Mouse (Mus musculus) cerebellum, adult 9-10 months (tissue): ENCODE data around the gene Gm29427.
A peak's percentile ranks its signal among the peaks of the same experiment; 100 is the strongest.
"Not testable (repeated sequence)": the region's sequence is repeated elsewhere in the genome, so short reads cannot be mapped to it uniquely, and the experiment has no call there.

Experiments used
- DNase-seq: peaks from one replicate; pipeline ENCODE4 v3.0.0; 2022

Gm29427 gene

GRCm38 (mm10) chr1:130731741-130732337 lies 16.2 kb upstream of the Gm29427 start, which contains the start of gene AA986860:
Gene AA986860 (plus strand): TSS chr1:130731976.
- DNase-seq: no peak

GRCm38 (mm10) chr1:130729153-130729552 lies 13.6 kb upstream of the Gm29427 start, which contains the start of gene Pfkfb2:
Gene Pfkfb2 (minus strand): TSS chr1:130729253.
- DNase-seq: no peak

GRCm38 (mm10) chr1:130728708-130729107 lies 13.1 kb upstream of the Gm29427 start:
- no peak for DNase-seq

- no peak for DNase-seq
Measured at GRCm38 (mm10) chr1:130728070-130728469, 12.5 kb upstream of the Gm29427 start.

GRCm38 (mm10) chr1:130726396-130726795 lies 10.8 kb upstream of the Gm29427 start:
- DNase-seq: no peak

- DNase-seq: no peak
Measured at GRCm38 (mm10) chr1:130724206-130724605, 8.6 kb upstream of the Gm29427 start.

GRCm38 (mm10) chr1:130717291-130717871 lies 1.8 kb upstream of the Gm29427 start, which contains the start of gene Yod1:
Gene Yod1 (plus strand): TSS chr1:130717327.
- peak; percentile 88 for DNase-seq

GRCm38 (mm10) chr1:130716513-130717290 lies 1.1 kb upstream of the Gm29427 start:
- DNase-seq: peak; percentile 82

GRCm38 (mm10) chr1:130716218-130716512 lies 566 bp upstream of the Gm29427 start:
- no peak for DNase-seq

GRCm38 (mm10) chr1:130714046-130714445 lies 1.6 kb downstream of the Gm29427 start:
- DNase-seq: peak; percentile 24

GRCm38 (mm10) chr1:130710283-130711080 lies 5.1 kb downstream of the Gm29427 start:
- no peak for DNase-seq

GRCm38 (mm10) chr1:130703613-130704012 lies 12.0 kb downstream of the Gm29427 start:
- DNase-seq: no peak

GRCm38 (mm10) chr1:130701976-130702375 lies 13.6 kb downstream of the Gm29427 start:
- DNase-seq: no peak

GRCm38 (mm10) chr1:130699937-130700633 lies 15.5 kb downstream of the Gm29427 start:
- peak; percentile 57 for DNase-seq

GRCm38 (mm10) chr1:130698601-130699000 lies 17.0 kb downstream of the Gm29427 start:
- DNase-seq: no peak

GRCm38 (mm10) chr1:130683905-130684304 lies 31.7 kb downstream of the Gm29427 start:
- DNase-seq: no peak

- no peak for DNase-seq
Measured at GRCm38 (mm10) chr1:130681656-130682413, 33.8 kb downstream of the Gm29427 start.

GRCm38 (mm10) chr1:130681075-130681474 lies 34.5 kb downstream of the Gm29427 start:
- no peak for DNase-seq

- DNase-seq: no peak
Measured at GRCm38 (mm10) chr1:130678551-130678950, 37.0 kb downstream of the Gm29427 start.

GRCm38 (mm10) chr1:130663576-130663975 lies 52.0 kb downstream of the Gm29427 start:
- DNase-seq: not testable (repeated sequence)

- DNase-seq: no peak
Measured at GRCm38 (mm10) chr1:130661454-130661853, 54.1 kb downstream of the Gm29427 start, which contains the start of gene C4bp. Gene C4bp (minus strand): TSS chr1:130661632.

- peak; percentile 2 for DNase-seq
Measured at GRCm38 (mm10) chr1:130659641-130660040, 56.0 kb downstream of the Gm29427 start.
